Mouse (Mus musculus) fibroblast of lung, adult 2 months (primary cell): ENCODE results near the gene Zfp513.

Experiments
- DNase-seq: peaks from one replicate; pipeline ENCODE4 v3.0.0-alpha.2; 2011; ENCODE audit warnings: low read depth

Gene Zfp513

DNA sequence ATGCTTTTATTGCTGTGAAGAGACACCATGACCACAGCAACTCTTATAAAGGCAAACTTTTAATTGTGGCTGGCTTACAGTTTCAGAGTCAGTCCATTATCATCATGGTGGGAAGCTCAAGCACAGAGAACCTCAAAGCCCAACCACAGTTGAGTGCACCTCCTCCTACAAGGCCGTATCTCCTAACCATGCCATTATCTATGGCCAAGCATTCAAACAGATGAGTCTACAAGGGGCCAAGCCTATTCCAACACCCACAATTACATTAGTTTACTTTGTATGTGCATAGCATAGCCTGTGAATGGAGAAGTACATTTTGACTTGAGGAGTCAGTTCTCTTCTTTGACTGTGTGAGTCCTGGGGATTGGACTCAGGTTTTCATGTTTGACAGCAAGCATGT, 37.2 kb downstream of the Zfp513 start:
- no peak for DNase-seq

DNA sequence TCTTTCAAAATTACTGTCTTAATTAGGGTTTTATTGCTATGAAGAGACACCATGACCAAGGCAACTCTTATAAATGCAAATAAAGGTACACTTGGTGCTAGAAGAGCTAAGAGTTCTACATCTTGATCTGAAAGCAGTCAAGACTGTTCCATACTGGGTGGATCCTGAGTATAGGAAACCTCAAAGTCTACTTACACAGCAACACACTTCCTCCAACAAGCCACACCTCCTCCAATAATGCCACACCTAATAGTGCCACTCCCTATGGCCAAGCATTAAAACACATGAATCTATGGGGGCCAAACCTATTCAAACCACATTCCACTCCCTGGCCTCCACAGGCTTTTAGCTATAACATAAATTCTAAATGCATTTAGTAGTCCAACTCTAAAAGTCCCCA, 39.6 kb downstream of the Zfp513 start:
- no peak for DNase-seq

DNA sequence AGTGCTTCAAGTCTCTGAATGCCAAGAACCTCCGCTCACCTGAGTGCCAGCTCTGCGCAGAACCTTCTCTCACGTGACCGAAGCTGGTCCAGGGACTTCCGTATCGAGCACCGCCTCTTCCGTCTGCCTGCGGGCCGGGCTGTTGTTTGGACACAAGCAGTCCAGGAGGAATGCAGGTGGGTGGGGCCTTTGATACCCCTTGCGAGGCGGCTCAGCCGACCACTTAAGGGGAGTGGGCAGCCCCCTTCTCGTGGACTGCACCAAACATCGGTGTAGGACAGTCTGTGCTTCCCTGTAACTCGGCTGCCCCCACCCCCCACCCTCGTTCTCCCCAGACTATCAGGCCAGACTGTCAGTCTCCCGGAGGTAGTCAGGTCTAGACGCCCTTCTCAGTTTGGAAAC, 48.0 kb downstream of the Zfp513 start, which contains the start of gene Mpv17:
TSS of gene Mpv17 (minus strand) at position 100 of the 402 bp plus-strand sequence.
- DNase-seq, result peak; percentile 80

DNA sequence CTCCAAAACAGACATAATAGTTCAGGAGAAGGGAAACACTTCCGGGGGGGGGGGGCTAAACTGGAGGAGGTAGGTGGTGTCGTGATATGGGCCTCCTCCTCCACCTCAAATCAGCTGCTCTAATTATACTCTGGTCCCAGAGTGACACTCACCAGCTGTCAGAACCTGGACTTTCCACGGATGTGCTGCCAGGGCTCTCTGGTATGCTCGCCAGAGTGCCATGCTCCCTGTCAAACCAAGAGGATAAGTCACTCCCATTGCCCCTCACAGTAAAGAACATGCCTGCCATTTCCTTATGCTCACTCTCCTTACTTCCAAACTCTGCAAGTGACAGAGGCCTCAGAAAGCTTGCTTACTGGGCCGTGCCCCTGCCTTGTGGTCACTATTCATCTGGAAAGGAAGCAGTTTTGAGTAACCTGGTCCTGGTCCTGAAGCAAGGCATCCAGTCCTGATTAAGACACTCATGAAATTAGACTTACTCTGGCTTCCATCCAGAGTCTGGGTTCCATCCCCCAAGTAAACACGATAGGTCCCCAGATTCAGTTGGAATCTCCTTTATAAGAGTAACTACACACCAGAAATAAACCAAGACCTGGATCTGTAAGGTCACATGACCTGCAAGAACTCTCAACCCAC, 48.5 kb downstream of the Zfp513 start:
- no peak for DNase-seq

DNA sequence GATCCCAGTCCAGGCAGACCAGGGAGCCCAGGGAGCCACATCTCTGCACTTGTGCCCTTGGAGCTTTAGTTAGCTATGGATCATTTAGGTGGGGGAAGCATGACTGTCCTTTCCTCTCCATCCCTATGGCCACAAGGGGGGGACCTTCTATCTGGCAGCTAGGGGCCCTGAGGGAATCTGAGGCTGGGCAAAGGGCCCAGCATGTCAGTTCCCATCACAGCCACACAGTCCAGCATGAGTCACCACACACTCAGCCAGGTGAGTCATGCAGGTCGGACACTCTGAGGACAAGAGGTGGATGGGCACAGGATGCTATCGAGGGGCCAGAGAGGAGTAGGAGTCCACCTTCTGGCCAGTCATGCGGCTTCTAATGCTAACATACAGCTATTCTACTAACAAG, 50.4 kb downstream of the Zfp513 start:
- DNase-seq, result peak; percentile 53

DNA sequence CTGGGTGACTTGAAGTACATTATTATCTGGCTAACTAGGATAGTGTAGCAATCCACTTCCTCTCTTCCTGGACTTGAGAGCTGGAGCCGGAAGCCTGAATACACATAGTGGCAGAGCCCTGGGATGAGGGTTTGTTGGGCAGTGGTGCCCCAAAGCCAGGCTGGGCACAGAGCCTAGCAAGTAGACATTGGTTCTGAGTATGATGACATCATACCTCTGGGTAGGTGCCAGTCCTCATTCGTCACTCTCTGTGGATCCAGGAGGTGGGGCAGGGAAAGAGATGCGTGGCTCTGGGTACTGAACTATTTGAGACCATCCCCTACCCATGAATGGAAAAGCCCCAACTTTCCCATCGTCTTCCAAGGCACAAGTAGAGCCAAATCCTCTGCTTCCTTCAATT, 52.3 kb downstream of the Zfp513 start:
- DNase-seq, result no peak
